Mouse (Mus musculus) hindbrain, embryonic 14.5 days (tissue): ENCODE measurements at regions not wholly inside any gene's neighbourhood (a gene's known extent, or its start where the extent isn't known, plus 50 kb on each side); places are given as distances from the start of the nearest gene placed in this dataset.

Experiments used
- ATAC-seq: fragments of 200-750 bp; cut with Nextera tagmentation; 2 replicates; pipeline ENCODE4 v1.8.0; 2017; ENCODE audit warnings: moderate number of reproducible peaks, mild to moderate bottlenecking, moderate TSS enrichment, moderate library complexity; ENCODE audit not compliant: low FRiP score
- DNase-seq: peaks from one replicate; pipeline ENCODE4 v3.0.0-alpha.2; 2015; ENCODE audit warnings: low spot score
- H3K27ac ChIP-seq: fragments of 300-500 bp; sonication (generic); 2 replicates; pipeline ENCODE4 v1.5.1; 2014; ENCODE audit warnings: mild to moderate bottlenecking, moderate library complexity
- H3K27me3 ChIP-seq: fragments of 300-500 bp; sonication (generic); 2 replicates; pipeline ENCODE4 v1.6.1; 2014; ENCODE audit warnings: mild to moderate bottlenecking, low read length, mixed read lengths; ENCODE audit not compliant: control insufficient read depth, insufficient read depth
- H3K36me3 ChIP-seq: fragments of 300-500 bp; sonication (generic); replicated peaks from 2 replicates; pipeline ENCODE4 v1.6.1; 2014; ENCODE audit not compliant: control insufficient read depth, insufficient read depth
- H3K4me1 ChIP-seq: fragments of 300-500 bp; sonication (generic); replicated peaks from 2 replicates; pipeline ENCODE4 v1.6.1; 2014; ENCODE audit warnings: antibody characterized with exemption, low read length, mixed read lengths; ENCODE audit not compliant: control insufficient read depth, insufficient read depth
- H3K4me2 ChIP-seq: fragments of 300-500 bp; sonication (generic); replicated peaks from 2 replicates; pipeline ENCODE4 v1.6.1; 2014; ENCODE audit warnings: mild to moderate bottlenecking, moderate library complexity
- H3K4me3 ChIP-seq: fragments of 300-500 bp; sonication (generic); replicated peaks from 2 replicates; pipeline ENCODE4 v1.5.1; 2014; ENCODE audit warnings: mild to moderate bottlenecking, low read length
- H3K9ac ChIP-seq: fragments of 300-500 bp; sonication (generic); 2 replicates; pipeline ENCODE4 v1.6.1; 2014
- H3K9me3 ChIP-seq: fragments of 300-500 bp; sonication (generic); 2 replicates; pipeline ENCODE4 v1.6.1; 2016; ENCODE audit warnings: low read length; ENCODE audit not compliant: control insufficient read depth
- WGBS: fragments of 180-500 bp; shearing (Covaris S2); extraction: QIAGEN DNeasy Blood & Tissue Kit; methylation state at CpG from one replicate; pipeline ENCODE4 v1.1.7; 2014; 5-methylcytosine and 5-hydroxymethylcytosine counted together

DNA sequence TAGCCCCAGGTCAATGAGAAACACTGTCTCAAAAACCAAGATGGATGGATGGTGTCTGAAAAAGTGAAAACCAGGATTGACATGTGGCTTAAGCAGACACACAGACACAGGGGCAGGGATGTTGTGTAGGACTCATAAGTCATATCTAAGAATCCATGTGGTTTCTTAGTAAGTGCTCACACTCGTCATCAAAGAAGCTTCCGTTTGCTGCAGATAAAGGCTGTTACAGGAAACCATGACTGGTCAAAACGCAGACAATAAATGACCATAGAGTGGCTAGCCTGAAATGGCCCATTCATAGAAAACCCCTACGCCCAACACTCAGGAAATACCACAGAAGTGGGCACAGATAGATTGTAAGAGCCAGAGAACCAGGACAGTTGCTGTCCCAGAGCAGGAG, 118.8 kb upstream of the Mgat5 start:
- no peak overlapping the region for H3K4me3 ChIP-seq
- no peak overlapping the region for H3K9ac ChIP-seq
- no peak overlapping the region for H3K27ac ChIP-seq
- DNase-seq (no peak), ATAC-seq (no peak)
- no peak overlapping the region for H3K4me2 ChIP-seq
- no peaks in the 10 kb centered on the region for H3K27me3 ChIP-seq
- WGBS = 93% methylated on average over 4 of the region's 4 CpGs
- H3K4me1 ChIP-seq = no peaks in the 10 kb centered on the region
- peaks cover 4% of the 10 kb centered on the region; the same call in 1 of the 2 replicates for H3K9me3 ChIP-seq
- H3K36me3 ChIP-seq = no peaks in the 10 kb centered on the region

DNA sequence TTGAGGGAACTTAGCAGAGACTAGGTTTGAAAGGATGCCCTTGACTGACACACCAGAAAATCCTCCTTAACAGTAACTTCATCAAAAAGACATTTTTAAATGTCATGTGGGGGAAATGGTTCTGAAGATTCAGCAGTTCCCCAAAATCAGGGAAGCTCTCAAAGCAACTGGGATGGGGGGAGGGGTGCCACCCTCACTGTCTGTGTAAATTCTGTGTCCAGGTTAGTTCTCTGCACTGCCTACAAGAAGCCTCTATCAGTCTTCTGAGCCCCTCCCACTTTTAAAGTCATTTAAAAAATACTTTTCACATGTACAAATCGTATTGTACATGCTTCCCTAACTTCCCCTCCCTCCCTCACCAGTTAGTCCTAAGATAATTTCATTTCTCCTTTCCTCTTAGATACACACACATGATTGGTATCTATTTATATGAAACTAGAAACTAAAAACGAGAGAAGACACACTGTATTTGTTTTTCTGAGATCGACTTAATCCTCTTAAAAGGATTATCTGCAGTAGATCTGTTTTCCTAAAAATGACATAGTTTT, 121.0 kb upstream of the Mgat5 start:
- no peak overlapping the region for H3K27ac ChIP-seq
- no peaks in the 10 kb centered on the region for H3K27me3 ChIP-seq
- no peaks in the 10 kb centered on the region for H3K4me1 ChIP-seq
- H3K4me2 ChIP-seq = no peak overlapping the region
- H3K36me3 ChIP-seq = no peaks in the 10 kb centered on the region
- H3K4me3 ChIP-seq = no peak overlapping the region
- DNase-seq (no peak), ATAC-seq (no peak)
- H3K9ac ChIP-seq = no peak overlapping the region
- WGBS = 83% methylated on average over 3 of the region's 3 CpGs
- H3K9me3 ChIP-seq = no peaks in the 10 kb centered on the region

DNA sequence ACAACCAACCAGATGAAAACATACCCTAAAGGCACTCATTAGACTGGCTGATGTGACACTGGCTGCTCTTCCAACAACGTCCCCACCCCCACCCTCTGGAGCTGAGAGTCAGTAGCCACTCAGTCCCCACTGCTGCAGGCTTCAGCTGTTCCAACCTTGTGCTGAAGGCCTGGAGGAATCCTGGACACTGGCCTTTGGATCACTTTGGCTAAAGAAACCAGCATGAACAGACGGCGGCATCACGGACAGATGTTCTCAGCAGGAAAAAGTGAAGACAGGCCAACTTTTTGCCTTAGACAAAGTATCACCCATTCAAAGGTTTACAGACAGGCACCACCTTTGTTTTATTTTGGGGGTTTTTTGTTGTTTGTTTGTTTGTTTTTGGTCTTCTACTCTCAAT, 125.8 kb upstream of the Mgat5 start:
- Histone ChIP-seq H3K4me3 (no peak overlapping the region), H3K9me3 (no peaks in the 10 kb centered on the region), H3K27me3 (no peaks in the 10 kb centered on the region), H3K36me3 (no peaks in the 10 kb centered on the region), H3K4me1 (no peaks in the 10 kb centered on the region), H3K9ac (no peak overlapping the region), H3K4me2 (no peak overlapping the region), H3K27ac (no peak overlapping the region)
- ATAC-seq = no peak
- DNase-seq = no peak
- 70% methylated on average over 4 of the region's 4 CpGs for WGBS

DNA sequence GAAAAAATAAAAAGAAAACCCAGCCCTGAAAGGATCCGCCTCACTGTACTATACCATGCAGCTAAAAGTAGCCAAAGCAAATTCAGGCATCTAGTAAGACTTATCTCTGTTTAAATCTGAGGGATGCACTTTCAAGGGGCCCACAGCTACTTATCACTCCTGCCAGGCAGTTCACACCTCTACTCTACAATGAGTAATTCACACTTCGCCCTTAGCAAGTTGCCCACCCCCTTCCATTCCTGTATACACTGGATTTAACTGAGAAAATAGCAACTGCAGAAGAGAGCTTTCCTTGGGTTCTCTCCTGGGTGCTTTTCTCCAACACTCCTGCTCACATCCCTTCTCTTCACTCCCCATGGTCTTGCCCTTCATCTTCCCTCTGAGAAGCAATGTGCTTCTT, 142.4 kb upstream of the Mgat5 start:
- H3K9me3 ChIP-seq = 0 out of 2 replicates have a peak, but pooled peaks cover 5% of the 10 kb centered on the region
- DNase-seq = no peak

DNA sequence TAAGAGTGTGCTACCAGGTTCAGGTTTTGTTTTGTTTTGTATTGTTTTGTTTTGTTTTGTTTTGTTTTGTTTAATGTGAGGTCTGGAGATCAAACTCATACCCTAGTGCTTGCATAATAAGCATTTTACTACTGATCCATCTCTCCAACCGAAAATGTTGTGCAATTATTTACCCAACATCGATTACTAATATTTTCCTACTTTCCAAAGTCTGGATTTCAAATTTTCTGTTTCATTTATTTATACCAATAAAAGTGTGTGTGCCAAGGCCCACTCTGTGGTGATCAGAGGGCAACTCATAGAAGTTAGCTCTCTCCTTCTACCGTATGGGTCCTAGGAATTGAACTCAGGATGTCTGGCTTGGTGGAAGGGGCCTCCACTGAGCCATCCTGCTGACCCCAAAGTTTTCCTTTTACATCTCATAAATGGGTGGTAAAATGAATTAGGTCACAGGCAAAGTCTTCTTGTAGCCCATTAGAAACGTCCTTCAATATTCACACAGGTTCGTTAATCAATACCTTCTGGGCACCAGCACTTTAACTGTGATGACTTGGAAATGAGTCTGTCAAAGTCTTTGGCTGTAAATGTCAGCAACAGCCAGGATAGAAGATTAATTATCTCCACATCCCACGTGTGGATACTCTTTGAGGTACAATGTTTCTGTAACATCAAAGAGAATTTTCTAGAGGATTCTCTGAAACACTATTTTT, 158.9 kb upstream of the Mgat5 start:
- DNase-seq (no peak), ATAC-seq (no peak)
- no peak overlapping the region for H3K27ac ChIP-seq
- no peaks in the 10 kb centered on the region for H3K9me3 ChIP-seq
- no peak overlapping the region for H3K4me2 ChIP-seq
- H3K9ac ChIP-seq = no peak overlapping the region
- no peaks in the 10 kb centered on the region for H3K36me3 ChIP-seq
- no peak overlapping the region for H3K4me3 ChIP-seq
- no peaks in the 10 kb centered on the region for H3K27me3 ChIP-seq
- WGBS = 80% methylated on average over 6 of the region's 6 CpGs
- H3K4me1 ChIP-seq = no peaks in the 10 kb centered on the region

More for the DNA sequence above, 142.4 kb upstream of the Mgat5 start:
- 85% methylated on average over 2 of the region's 2 CpGs for WGBS
- no peak overlapping the region for H3K4me3 ChIP-seq
- H3K9ac ChIP-seq = no peak overlapping the region
- no peaks in the 10 kb centered on the region for H3K36me3 ChIP-seq
- no peaks in the 10 kb centered on the region for H3K4me1 ChIP-seq
- H3K27me3 ChIP-seq = no peaks in the 10 kb centered on the region
- ATAC-seq = no peak
- H3K27ac ChIP-seq = no peak overlapping the region
- no peak overlapping the region for H3K4me2 ChIP-seq

DNA sequence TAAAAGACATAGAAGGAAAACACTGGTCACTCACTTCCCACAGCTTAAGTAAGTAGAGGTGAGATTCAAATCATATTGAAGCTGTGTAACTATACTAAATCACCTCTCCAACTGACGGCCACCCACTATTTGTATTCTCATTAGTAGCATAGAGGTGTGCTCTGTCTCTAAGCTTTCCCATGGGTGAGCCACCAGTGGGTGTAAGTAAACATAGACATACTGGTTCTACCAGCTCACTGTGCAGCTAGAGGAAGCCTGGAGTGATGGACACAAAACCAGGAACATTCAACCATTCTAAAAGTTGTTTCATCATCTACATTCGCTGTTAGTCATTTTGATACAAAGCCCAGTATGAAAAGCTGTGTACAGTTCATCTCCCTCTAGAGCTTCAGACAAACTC, 170.1 kb upstream of the Mgat5 start:
- no peaks in the 10 kb centered on the region for H3K36me3 ChIP-seq
- no peak overlapping the region for H3K4me2 ChIP-seq
- ATAC-seq (no peak), DNase-seq (no peak)
- H3K4me1 ChIP-seq = no peaks in the 10 kb centered on the region
- no peaks in the 10 kb centered on the region for H3K9me3 ChIP-seq
- H3K27me3 ChIP-seq = no peaks in the 10 kb centered on the region
- 95% methylated on average over 2 of the region's 2 CpGs for WGBS
- no peak overlapping the region for H3K9ac ChIP-seq
- H3K4me3 ChIP-seq = no peak overlapping the region
- H3K27ac ChIP-seq = no peak overlapping the region

DNA sequence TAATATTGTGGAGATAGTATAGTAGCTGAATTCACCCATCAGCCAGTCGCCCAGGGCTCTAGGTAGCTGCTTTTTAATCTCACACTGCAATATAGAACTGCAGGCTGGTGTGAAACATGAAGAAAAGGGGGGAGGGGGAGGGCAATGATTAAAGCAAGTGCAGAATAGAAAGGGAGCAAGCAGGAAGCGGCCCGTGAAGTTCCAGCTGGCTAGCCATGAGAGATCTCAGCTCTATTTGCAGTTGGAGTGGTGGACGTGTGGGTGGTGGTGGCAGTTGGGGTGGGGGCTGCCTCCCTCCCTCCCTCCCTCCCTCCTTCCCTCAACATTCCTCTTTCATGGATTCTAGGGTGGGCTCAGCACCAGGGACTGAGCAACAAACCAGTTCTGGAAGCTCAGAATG, 173.3 kb upstream of the Mgat5 start:
- H3K27me3 ChIP-seq = no peaks in the 10 kb centered on the region
- DNase-seq = no peak
- H3K9me3 ChIP-seq = no peaks in the 10 kb centered on the region
- no peak overlapping the region for H3K4me3 ChIP-seq
- peak; percentile 21; the same call in 1 of the 2 replicates for ATAC-seq
- no peaks in the 10 kb centered on the region for H3K4me1 ChIP-seq
- no peak overlapping the region for H3K9ac ChIP-seq
- H3K27ac ChIP-seq = no peak overlapping the region
- H3K4me2 ChIP-seq = no peak overlapping the region
- no peaks in the 10 kb centered on the region for H3K36me3 ChIP-seq
- WGBS = 17% methylated on average over 4 of the region's 4 CpGs

DNA sequence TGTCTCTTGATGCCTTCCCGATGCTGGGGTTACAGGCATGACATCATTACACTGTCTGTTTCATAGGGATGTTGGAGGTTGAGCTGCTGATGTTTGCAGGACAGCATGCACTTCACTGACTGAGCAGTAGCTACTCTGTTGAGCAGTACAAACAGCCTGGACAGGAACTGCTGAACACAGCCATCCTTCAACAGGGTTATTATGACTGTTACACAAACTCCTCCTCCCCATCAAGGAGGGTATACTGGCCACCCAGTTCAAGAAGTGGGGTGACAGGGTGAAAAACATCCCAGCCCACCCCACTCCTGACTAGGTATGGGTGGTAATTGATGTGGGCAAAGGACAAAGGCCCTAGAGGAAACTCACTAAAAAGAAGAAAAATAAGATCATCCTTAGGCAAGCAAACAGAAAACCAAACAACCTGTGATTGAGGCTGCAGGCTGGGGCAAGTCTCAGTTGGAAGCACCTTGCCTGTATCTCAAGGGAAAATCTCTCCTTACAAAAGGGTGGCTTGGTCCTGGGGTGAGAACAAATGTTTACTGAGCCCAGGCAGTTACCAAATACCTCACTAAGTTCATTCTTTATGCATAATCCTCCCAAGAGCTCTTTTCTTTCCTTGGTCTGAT, 175.8 kb upstream of the Mgat5 start:
- Histone ChIP-seq H3K9me3 (no peaks in the 10 kb centered on the region), H3K36me3 (no peaks in the 10 kb centered on the region), H3K27ac (no peak overlapping the region), H3K4me1 (no peaks in the 10 kb centered on the region), H3K9ac (no peak overlapping the region), H3K4me3 (no peak overlapping the region), H3K4me2 (no peak overlapping the region), H3K27me3 (no peaks in the 10 kb centered on the region)
- ATAC-seq = no peak
- no peak for DNase-seq
- 89% methylated on average over 1 of the region's 1 CpGs for WGBS

DNA sequence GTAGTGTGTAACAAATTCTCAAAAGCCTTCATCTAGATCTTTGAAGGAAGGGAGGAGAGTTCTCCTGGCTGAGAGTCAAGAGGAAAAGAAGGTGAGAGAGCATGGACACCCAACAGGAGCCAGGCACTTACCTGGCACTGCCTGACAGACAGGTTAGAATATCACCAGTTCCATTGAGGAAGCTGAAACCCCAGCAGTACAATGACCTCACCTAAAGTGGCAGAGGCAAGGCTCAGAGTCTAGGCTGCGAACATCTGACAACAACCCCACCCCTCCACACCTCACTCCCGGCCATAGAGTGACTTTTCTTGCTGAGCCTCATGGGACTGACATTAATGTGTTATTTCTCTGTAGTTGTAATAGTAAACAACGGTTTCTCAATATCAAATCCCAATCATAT, 181.7 kb upstream of the Mgat5 start:
- H3K36me3 ChIP-seq = no peaks in the 10 kb centered on the region
- H3K27me3 ChIP-seq = no peaks in the 10 kb centered on the region
- no peak overlapping the region for H3K4me3 ChIP-seq
- no peaks in the 10 kb centered on the region for H3K9me3 ChIP-seq
- WGBS = 81% methylated on average over 3 of the region's 3 CpGs
- DNase-seq (no peak), ATAC-seq (no peak)
- H3K27ac ChIP-seq = no peak overlapping the region
- H3K9ac ChIP-seq = no peak overlapping the region
- H3K4me1 ChIP-seq = no peaks in the 10 kb centered on the region
- H3K4me2 ChIP-seq = no peak overlapping the region
